Mouse (Mus musculus): ENCODE results near the gene Pgm2l1. TPM values are rescaled to one million over a fixed set of nuclear protein-coding genes. Genes with fewer than 3 reads are reported as not detected.

The Pgm2l1 gene
- polyA plus RNA-seq, 1 experiment from 2014 or later: 0.96 TPM

- no peaks in the 10 kb centered on the region for H3K36me3 ChIP-seq (replicated peaks; ENCODE audit: insufficient read depth, low read length)
- H3K4me2 ChIP-seq (ENCODE audit: low read depth, low read length): no peak overlapping the region
- DNase-seq: no peak
- no peaks in the 10 kb centered on the region for H3K9me3 ChIP-seq (ENCODE audit: low read length)
- H3K4me3 ChIP-seq (ENCODE audit: low read depth, low read length): no peak overlapping the region
- H3K9ac ChIP-seq (replicated peaks): no peak overlapping the region
- TF ChIP-seq CTCF (IDR thresholded peaks at IDR 0.05; ENCODE audit: low read depth) (no peak), EP300 (IDR thresholded peaks at IDR 0.05; ENCODE audit: low read depth) (no peak)
- WGBS (ENCODE audit: insufficient replicate concordance): 75% methylated on average over 6 of the region's 6 CpGs
- no peaks in the 10 kb centered on the region for H3K27me3 ChIP-seq (ENCODE audit: insufficient read depth, low read length)
- H3K4me1 ChIP-seq (ENCODE audit: insufficient read depth): no peaks in the 10 kb centered on the region
- H3K27ac ChIP-seq (ENCODE audit: low read depth): no peak overlapping the region
- no peak for ATAC-seq
Observed at GRCm38 (mm10) chr7:100307872-100308653, 80.9 kb downstream of the Pgm2l1 start.

DNA sequence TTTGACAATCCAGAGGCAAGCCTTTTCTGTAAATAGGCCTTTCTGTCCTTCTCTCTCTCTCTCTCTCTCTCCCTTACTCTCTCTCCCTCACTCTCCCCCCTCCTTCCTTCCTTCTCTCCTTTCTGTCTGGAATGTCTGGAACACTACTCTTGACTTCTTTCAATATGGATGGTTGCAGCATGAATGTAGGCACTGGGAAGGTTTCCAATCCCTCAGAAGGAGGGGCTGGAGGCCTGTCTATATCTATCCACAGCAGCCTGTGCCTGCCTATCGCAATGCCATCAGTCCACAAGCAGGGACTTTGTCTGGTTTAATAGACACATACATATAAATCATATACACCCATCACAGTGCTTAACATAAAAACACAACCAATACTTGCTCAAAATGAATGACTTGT is 82.0 kb downstream of the Pgm2l1 start:
- Histone ChIP-seq H3K27ac (ENCODE audit: low read depth) (no peak overlapping the region), H3K9me3 (ENCODE audit: low read length) (no peaks in the 10 kb centered on the region), H3K27me3 (ENCODE audit: insufficient read depth, low read length) (no peaks in the 10 kb centered on the region), H3K4me2 (ENCODE audit: low read depth, low read length) (no peak overlapping the region), H3K4me3 (ENCODE audit: low read depth, low read length) (no peak overlapping the region), H3K36me3 (replicated peaks; ENCODE audit: insufficient read depth, low read length) (no peaks in the 10 kb centered on the region), H3K9ac (replicated peaks) (no peak overlapping the region), H3K4me1 (ENCODE audit: insufficient read depth) (no peaks in the 10 kb centered on the region)
- WGBS (ENCODE audit: insufficient replicate concordance): 60% methylated on average over 1 of the region's 1 CpGs
- ATAC-seq (no peak), DNase-seq (no peak)
- no peak for TF ChIP-seq CTCF (IDR thresholded peaks at IDR 0.05; ENCODE audit: low read depth)
- no peak for TF ChIP-seq EP300 (IDR thresholded peaks at IDR 0.05; ENCODE audit: low read depth)

DNA sequence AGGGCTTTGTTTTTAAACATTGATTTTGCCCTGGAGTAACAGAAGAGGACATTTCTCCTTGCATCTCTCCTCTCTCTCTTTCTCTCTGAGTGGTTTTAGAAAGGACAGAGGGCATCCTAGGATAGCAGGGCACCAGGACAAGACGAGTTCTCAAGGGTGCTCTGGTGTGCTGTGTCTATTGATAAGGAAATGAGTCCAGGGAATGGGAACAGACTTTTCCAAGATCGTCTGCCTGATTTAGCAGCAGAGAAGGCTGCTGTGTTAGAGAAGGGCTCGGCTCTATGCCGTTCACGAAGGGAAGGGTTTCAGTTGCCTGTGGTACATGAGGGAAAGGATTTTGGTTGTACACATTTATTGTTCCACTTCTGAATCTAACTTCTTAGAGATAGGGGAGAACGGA is 82.5 kb downstream of the Pgm2l1 start:
- whole genome bisulfite sequencing (ENCODE audit: insufficient replicate concordance): 52% methylated on average over 6 of the region's 6 CpGs
- H3K27ac ChIP-seq (ENCODE audit: low read depth): no peak overlapping the region
- TF ChIP-seq EP300 (IDR thresholded peaks at IDR 0.05; ENCODE audit: low read depth) (no peak), CTCF (IDR thresholded peaks at IDR 0.05; ENCODE audit: low read depth) (no peak)

DNA sequence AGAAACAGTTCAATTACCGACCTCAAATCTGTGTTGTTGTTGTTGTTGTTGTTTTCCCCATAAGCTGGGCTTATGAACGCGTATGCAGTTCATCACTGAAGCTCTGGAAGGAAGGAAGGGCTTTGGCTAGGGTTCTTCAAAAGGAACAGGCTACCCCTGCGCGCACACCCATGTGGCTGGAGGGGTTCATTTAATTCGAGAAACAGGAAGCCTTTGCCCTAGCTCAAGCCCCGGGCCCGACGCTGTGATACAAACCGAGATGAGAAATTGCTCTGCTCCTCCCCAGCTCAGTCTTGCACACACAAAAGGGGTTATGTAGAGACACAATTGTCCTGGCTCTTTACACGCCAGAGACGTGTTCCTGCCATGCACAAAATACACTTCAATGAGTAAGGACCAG is 83.1 kb downstream of the Pgm2l1 start:
- no peaks in the 10 kb centered on the region for H3K9me3 ChIP-seq (ENCODE audit: low read length)
- WGBS (ENCODE audit: insufficient replicate concordance): 59% methylated on average over 12 of the region's 12 CpGs
- H3K27me3 ChIP-seq (ENCODE audit: insufficient read depth, low read length): no peaks in the 10 kb centered on the region
- no peak for DNase-seq
- no peak for ATAC-seq
- TF ChIP-seq EP300 (IDR thresholded peaks at IDR 0.05; ENCODE audit: low read depth) (no peak), CTCF (IDR thresholded peaks at IDR 0.05; ENCODE audit: low read depth) (no peak)
- no peaks in the 10 kb centered on the region for H3K36me3 ChIP-seq (replicated peaks; ENCODE audit: insufficient read depth, low read length)
- H3K4me3 ChIP-seq (ENCODE audit: low read depth, low read length): no peak overlapping the region
- no peak overlapping the region for H3K27ac ChIP-seq (ENCODE audit: low read depth)
- H3K4me1 ChIP-seq (ENCODE audit: insufficient read depth): no peaks in the 10 kb centered on the region
- H3K4me2 ChIP-seq (ENCODE audit: low read depth, low read length): no peak overlapping the region
- no peak overlapping the region for H3K9ac ChIP-seq (replicated peaks)

More for the DNA sequence above, 82.5 kb downstream of the Pgm2l1 start:
- ATAC-seq (no peak), DNase-seq (no peak)
- Histone ChIP-seq H3K4me1 (ENCODE audit: insufficient read depth) (no peaks in the 10 kb centered on the region), H3K9ac (replicated peaks) (no peak overlapping the region), H3K9me3 (ENCODE audit: low read length) (no peaks in the 10 kb centered on the region), H3K27me3 (ENCODE audit: insufficient read depth, low read length) (no peaks in the 10 kb centered on the region), H3K36me3 (replicated peaks; ENCODE audit: insufficient read depth, low read length) (no peaks in the 10 kb centered on the region), H3K4me2 (ENCODE audit: low read depth, low read length) (no peak overlapping the region), H3K4me3 (ENCODE audit: low read depth, low read length) (no peak overlapping the region)

- TF ChIP-seq CTCF (IDR thresholded peaks at IDR 0.05; ENCODE audit: low read depth): no peak
- TF ChIP-seq EP300 (IDR thresholded peaks at IDR 0.05; ENCODE audit: low read depth): no peak
- Histone ChIP-seq H3K27me3 (ENCODE audit: insufficient read depth, low read length) (no peaks in the 10 kb centered on the region), H3K4me1 (ENCODE audit: insufficient read depth) (no peaks in the 10 kb centered on the region), H3K4me3 (ENCODE audit: low read depth, low read length) (no peak overlapping the region), H3K27ac (ENCODE audit: low read depth) (no peak overlapping the region), H3K9ac (replicated peaks) (no peak overlapping the region), H3K36me3 (replicated peaks; ENCODE audit: insufficient read depth, low read length) (no peaks in the 10 kb centered on the region), H3K9me3 (ENCODE audit: low read length) (no peaks in the 10 kb centered on the region), H3K4me2 (ENCODE audit: low read depth, low read length) (no peak overlapping the region)
- DNase-seq (no peak), ATAC-seq (no peak)
- WGBS (ENCODE audit: insufficient replicate concordance): 66% methylated on average over 4 of the region's 4 CpGs
Observed at GRCm38 (mm10) chr7:100312716-100313115, 85.5 kb downstream of the Pgm2l1 start.

- TF ChIP-seq CTCF (IDR thresholded peaks at IDR 0.05; ENCODE audit: low read depth) (no peak), EP300 (IDR thresholded peaks at IDR 0.05; ENCODE audit: low read depth) (no peak)
- no peaks in the 10 kb centered on the region for H3K27me3 ChIP-seq (ENCODE audit: insufficient read depth, low read length)
- WGBS (ENCODE audit: insufficient replicate concordance): 41% methylated on average over 8 of the region's 8 CpGs
- no peak overlapping the region for H3K9ac ChIP-seq (replicated peaks)
- no peak for DNase-seq
- no peak overlapping the region for H3K4me2 ChIP-seq (ENCODE audit: low read depth, low read length)
- H3K4me3 ChIP-seq (ENCODE audit: low read depth, low read length): no peak overlapping the region
- no peaks in the 10 kb centered on the region for H3K4me1 ChIP-seq (ENCODE audit: insufficient read depth)
- ATAC-seq: peak; percentile 41; the same call in 1 of the 2 replicates
- H3K9me3 ChIP-seq (ENCODE audit: low read length): no peaks in the 10 kb centered on the region
- H3K36me3 ChIP-seq (replicated peaks; ENCODE audit: insufficient read depth, low read length): no peaks in the 10 kb centered on the region
- no peak overlapping the region for H3K27ac ChIP-seq (ENCODE audit: low read depth)
Observed at GRCm38 (mm10) chr7:100316924-100317323, 89.7 kb downstream of the Pgm2l1 start.
